Mouse (Mus musculus): ENCODE data around the gene Atxn1.

The Atxn1 gene

DNA sequence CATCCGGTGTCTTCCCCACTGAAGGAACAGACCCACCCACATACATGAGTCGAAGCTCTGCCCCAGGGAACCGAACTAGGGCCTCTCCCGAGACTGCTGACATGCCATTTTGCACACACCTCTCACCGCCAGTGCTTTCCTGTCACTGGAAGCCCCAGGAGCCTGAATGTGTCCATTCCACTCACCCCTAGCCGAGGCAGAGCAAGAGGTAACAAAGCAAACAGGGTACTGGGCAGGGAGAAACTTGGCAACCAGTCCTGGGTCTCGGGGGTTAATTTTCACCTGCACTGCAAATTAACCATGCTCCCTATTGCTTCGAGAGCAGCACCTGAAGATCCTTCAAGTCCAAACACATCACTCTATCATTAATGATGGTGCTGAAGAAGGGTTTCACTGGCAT is 64.0 kb downstream of the Atxn1 start:
- no peak for DNase-seq (ENCODE audit: low read depth, low spot score)

DNA sequence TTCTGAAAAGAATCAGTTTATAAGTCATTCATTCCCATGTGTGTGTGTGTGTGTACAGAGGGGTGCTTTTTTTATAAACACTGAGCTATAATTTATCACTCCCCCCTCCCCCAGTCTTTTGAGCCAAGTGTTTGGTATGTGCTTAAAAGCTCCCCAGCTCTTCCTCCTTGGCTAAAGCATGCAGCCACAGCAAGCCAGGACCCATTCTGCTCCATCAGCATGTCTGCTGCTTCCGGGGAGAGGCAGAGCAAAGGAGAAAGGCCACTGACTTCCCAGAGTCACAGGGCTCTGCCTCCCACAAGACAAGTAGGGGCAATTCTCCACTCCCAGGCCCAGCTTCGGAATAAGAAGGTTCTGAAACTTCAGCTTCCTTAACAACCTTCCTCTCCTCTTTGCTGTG is 67.2 kb downstream of the Atxn1 start:
- no peak for DNase-seq (ENCODE audit: low read depth, low spot score)

DNA sequence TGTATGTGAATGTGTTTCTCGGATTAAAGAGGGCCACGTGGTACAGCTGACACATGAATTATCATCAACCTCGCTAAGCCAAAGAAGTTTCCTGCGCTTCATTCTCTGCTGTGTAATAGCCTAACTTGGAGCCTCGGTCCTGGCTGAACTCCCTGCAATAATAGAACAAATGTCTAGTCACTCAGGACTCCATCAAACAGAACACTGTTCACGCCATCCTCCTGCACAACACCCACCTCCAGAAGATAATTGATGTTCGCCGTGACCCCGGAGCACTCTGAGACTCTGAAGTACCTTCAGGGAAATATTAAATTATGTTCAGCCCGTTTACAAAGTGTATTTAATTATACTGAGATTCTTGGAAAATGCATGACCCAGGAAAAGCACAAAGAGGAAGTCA is 70.0 kb downstream of the Atxn1 start:
- peak; percentile 39 for DNase-seq (ENCODE audit: low read depth, low spot score)

DNA sequence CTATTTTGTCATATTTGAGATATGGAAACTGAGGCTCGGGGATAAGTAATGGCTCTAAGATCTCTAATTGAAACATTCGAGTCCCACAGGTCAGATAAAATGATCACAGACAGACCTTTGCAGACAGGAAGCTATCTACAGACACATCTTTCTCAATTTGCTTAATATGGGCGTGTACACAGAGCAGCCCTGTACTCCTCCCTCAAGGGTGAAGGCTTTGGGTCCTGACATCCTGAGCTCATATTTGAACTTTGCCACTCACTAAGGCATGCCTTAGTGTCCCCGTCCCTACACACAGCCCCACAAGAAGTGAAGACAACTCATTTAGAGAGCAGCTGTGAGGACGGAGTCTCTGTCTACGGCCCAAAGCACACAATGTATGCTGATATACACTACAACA is 70.6 kb downstream of the Atxn1 start:
- no peak for DNase-seq (ENCODE audit: low read depth, low spot score)

DNA sequence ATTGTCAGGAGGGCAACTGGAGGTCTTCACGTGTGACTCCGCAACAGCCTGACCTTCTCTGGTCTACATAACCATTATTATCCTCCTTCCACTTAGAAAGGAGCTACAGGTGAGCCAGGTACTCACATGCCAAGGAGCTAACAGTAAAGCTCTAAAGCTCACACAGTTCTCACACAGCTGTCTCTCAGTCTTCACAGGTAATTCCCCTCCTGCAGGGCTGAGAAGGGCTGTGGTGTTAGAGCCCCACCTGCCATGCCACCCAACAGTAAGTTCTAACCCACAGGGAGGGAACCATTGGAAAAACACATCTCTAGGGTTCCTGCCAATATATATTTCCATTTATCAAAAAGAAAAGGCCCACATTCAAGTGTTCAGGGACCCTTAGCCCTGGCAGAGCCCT is 73.7 kb downstream of the Atxn1 start:
- no peak for DNase-seq (ENCODE audit: low read depth, low spot score)

DNA sequence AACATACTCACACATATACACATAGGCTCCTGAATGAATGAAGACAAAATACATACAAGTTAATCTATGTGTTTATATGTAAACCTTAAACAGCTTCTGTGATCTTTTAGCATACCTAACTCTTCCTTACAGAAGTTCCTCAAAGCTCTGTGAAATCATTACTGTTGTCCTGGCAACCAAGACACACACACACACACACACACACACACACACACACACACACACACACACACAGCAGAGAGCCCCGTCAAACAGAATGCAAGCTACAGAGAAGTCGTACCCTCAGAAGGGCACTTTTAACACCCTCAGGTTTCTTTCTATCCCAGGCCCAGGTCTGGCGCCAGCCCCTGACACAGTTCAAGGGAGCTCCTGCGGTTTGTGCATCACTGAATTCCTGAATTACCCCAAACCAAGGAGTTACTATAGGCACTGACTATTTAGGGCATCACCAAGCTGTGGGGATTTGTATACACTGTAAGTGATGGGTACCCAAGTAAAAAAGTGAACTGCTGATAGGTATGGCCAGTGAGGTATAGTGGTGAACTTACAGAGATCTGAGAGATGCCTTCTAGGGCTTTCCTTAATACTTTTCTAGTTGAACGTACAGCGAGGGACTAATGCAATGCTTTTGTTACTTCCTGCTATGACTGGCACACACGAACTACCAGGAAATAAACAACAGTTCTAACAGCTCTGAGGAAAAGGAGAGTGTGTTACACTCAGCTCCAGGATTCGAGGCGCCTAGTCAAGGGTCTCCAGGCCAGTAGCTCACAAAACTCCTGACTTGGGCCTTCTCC is 75.7 kb downstream of the Atxn1 start:
- DNase-seq (ENCODE audit: low read depth, low spot score): no peak

DNA sequence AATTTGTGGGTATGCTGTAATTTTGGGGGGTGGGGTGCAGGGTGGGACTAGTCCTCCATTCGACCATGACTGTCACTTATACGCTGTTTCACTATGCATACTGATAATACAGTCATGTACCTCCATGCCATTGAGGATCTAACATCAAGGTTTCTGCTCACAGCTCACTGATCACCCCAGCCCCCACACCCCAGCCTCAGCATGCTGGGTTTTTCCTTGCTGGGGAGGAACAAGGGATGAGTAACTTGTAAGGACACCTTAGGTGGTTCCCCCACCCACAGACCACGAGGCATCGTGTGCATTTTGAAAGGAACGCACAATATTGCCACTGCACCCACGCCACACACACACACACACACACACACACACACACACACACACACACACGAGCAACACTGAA is 79.9 kb downstream of the Atxn1 start:
- no peak for DNase-seq (ENCODE audit: low read depth, low spot score)

DNA sequence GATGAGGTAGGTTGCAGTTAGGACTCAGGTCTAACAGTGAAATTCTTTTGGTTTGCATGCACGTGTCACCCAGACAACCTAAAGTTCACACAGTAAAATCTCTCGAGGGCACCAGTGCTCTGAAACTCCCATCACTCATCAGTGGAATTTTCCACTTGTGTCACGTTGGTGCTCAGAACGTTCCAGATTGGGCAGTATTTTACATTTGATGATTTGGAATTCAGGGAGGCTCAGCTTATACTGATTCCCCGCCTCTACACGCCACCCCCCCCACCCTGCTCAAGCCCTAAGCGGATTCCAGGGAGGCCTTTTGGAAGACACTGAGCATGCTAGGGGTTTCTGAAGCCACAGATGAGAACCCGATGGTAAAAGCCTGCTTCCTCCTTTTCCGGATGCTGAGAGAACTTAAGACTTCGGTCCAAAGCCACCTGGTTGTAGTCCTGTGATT is 81.0 kb downstream of the Atxn1 start:
- no peak for DNase-seq (ENCODE audit: low read depth, low spot score)

DNA sequence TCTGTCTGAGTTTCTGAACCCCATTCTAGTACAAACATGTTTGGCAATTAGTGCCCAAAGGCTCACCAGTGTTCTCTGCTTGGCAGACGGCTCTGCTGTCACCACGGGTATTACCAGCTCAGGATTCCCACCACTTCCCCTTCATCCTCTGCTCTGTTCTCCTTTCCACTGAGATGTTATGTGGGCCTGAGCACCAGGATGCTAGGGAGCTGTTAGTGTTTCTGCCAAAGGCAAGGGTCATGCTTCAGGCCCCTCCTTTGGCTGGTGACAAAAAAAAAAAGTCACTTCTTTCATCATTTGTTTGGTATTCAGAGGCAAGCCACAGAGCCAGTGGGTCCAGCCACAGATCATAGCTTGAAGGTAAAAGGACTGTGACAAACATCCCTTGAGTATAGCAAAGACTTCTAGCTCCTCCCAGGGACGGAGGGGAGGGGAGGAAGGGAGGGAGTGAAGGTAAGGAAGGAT is 81.8 kb downstream of the Atxn1 start:
- no peak for DNase-seq (ENCODE audit: low read depth, low spot score)

DNA sequence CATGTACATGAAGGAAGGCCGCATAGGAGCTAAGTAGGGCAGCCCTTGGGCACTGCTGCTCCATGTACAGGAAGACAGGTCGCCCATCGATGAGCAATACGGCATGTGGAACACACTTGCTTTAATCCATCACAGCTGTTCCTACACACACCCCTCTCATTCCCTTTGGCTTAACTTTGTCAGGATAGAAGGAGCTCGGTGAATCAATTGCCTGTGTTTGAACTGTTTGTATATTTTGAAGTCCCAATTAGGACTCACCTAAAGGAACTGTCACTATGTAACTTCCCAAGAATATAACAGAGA is 84.3 kb downstream of the Atxn1 start:
- no peak for DNase-seq (ENCODE audit: low read depth, low spot score)

DNA sequence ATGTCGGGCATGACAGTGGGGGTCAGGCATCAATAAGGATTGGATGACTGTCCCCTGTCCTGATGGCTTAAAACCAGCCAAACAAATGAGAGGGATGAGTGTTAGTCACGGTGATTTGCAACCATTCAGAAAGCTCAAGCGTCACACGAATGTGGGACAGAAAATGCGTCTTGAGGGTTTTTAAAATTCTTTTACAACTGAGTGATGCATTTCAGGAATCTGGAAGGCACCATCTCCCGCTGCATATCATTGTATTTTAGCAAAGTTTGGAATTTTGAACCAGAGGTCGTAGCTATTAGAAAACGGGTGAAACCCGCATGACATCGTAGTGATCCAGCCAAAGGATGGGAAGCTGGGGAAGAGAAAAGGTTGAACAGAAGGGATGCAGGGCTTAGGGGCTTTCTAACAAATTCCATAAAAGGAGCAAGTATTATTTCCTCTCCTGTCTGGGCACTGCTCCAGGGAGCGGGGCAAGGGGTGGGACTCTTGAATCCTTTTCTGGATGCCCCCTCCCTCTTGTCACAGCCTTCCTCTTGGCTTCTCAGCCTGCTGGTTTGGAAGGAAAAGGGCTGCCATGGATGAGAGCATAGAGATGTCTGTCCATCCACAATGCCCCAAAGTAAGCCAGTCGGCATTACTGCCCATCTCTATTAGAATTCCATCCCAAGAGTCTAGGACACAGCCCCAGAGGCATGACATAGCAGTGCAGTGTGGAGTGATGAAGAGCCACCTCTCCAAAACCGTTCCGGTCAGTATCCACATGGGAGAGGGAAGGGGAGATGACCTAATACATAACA is 84.9 kb downstream of the Atxn1 start:
- DNase-seq (ENCODE audit: low read depth, low spot score): no peak

DNA sequence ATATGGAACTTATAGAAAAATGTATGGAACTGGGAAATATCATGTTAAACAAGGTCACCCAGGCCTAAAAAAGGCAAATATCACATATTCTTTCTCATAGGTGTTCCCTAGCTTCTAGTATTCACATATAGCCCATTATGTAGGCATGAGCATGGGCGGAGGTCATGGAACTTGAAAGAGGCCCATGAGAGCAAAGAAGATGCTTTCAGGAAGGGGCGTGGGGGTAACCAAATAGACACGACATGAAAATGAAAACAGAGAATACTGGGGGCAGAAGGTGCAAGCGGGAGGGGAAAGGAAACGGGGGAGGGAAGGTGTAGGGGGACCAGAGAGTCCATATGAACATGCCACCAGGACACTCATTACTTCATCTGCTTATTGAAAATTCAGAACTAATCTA is 87.9 kb downstream of the Atxn1 start:
- DNase-seq (ENCODE audit: low read depth, low spot score): no peak

DNA sequence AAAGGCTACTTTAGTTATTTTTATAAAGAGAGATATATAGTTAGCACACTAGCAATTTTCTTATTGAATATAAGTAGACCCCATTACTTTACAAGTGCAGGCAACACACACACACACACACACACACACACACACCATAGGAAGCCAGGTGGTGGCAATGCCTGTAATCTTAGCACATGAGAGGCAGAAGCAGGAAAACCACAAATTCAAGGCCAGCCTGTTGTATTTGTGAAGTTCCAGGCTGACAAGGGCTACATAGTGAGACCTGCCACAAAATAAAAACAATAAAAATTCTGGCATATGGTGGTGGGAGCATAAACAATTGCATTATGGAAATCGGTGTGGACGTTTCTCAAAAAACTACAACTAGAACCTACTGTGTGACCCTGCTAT is 88.4 kb downstream of the Atxn1 start:
- DNase-seq (ENCODE audit: low read depth, low spot score): no peak

DNA sequence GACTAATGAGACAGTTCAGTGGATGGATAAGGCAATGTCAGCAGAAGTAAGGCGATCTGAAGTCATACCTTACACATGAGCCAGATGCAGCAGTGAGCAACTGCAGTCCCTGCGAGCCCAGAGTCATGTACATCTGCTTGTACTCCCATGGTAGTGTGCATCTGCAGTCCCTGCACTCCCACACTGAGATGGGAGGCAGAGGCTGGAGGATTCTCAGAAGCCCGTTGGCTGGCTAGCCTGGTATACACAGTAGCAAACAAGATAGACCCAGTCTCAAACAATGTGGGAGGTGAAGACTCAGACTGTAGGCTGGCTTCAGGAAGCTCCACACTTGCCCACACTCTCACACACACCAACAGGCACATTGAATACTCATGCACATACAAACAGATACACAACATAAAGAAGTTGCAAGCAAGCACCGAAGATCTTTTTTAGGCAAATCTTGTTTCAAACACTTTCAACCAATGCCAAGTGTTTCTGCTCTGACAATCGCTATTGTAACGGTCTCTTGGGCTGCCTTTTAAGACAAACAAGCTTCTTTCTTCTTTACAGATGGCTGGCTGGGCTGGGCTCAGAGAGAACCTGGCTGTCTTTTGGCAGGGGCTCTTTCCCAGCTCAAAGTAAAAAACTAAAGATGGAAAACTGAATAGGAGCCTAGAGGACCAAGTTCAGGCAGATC is 89.0 kb downstream of the Atxn1 start:
- DNase-seq (ENCODE audit: low read depth, low spot score): no peak

DNA sequence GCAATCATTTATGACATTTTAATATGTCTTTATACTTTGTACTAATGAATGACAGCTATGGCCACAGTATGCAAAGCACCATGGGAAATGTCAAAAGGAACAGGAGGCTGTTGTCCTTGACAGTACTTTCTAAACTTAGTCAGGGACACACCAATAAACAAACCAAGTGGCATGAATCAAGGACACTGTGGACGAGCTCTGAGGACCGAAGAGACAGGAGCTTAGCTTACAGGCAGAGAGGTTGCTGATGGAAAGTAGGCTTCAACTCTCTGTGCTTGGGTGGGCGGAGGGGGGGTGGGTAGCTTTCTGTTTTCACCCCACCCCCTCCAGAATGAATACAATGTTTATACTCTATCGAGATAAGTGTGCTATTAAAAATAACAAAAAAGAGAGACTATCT is 90.6 kb downstream of the Atxn1 start:
- DNase-seq (ENCODE audit: low read depth, low spot score): no peak

DNA sequence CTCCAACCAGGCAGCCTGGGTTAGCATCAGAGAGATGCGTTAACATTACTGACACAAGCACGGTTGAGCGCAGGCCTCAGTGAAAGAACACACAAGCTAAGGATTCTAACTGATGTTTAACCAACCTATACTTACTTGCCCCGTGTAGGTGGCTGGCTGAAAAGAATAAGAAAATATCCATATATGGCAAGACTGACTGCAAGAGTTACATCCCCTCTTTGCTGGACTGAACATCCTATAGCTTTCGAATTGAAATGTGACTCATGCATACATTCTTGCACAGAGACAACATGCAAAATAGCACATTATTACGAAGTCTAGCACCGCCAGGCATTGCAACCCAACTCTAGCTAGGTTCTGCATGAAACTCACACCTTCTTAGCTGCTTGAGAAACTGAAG is 91.8 kb downstream of the Atxn1 start:
- no peak for DNase-seq (ENCODE audit: low read depth, low spot score)

DNA sequence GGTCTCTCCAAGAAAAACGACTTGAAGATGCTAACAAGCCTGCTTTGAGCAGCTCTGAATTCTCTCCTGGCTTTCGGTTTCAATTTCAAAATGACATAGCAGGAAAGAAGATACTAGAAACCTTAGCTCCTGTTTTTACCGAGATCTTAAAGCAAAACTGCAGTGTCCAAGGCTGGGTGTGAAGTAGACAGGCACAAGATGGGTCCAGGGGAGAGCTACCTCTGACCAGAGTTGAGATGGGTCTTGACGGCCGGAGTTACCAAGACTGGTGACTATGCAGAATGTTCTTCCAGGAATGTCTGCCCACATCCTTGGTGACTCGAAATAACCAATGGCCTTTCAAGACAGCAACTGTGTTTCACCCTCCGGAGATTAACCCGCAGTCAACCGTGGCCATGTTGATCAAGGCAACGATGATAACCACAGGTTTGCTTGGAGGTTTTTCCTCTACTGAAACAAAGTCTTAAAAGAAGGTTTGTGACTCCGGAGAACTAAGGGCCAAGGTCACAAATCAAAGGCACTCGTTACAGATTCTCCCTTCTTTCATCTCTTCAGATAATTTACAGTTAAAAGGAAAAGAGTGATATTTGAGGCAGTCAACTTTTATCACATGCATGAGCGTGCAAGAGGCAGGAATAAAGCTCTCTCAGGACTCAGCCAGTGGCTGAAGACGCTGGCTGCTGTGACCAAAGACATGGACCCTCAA is 92.6 kb downstream of the Atxn1 start:
- DNase-seq (ENCODE audit: low read depth, low spot score): no peak

DNA sequence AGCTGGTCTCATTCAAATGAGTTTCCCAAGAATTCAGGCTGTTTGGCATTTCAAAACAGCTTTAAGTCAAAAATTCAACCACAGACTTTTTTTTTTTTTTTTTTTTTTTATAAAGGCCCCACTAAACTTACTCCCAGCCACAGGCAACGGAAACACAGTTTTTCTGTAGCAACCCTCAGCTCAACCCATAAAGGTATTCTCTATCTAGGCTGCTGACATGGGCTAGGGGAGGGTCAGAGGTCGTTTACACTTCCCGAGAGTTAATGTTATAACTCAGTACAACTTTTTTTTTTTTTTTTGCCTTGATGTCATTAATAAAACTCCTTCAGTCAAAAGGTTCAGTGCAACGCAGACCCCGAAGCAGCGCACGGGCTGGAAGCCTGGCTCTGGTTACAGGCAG is 93.3 kb downstream of the Atxn1 start:
- no peak for DNase-seq (ENCODE audit: low read depth, low spot score)

DNA sequence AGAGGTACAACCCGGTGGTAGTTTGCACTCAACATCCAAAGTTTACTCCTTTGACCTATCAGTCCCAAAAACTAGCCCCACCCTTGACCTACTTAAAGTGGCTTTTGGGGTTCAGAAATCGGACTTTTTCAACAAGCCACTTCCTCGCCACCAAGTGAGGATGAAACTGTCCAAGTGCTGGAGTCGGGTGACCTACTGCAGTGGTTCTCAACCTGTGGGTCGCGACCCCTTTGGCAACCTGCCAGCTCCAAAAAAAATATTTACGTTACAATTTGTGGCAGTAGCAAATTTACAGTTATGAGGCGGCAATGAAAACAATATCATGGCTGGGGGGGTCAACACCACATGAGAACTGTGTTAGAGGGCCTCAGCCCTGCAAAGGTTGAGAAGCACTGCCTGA is 95.9 kb downstream of the Atxn1 start:
- no peak for DNase-seq (ENCODE audit: low read depth, low spot score)

DNA sequence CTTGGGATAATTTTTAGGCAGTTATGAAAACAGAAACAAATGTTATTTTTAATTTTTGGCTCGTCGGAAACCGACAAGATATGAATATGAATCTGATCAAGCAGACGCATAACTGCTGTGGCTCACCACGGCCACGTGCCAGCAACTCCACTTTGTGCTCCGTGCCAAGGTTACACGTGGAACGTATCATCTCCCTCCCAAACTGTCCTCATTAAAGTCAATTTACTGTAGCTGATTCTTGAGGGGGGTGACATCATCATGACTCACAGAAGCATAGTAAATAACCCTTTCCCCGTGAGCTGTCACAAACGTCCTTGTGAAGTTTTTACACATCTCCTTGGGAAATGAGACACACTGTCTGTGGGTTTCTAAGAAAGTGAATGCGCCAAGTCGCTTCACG is 97.5 kb downstream of the Atxn1 start:
- DNase-seq (ENCODE audit: low read depth, low spot score): no peak

DNA sequence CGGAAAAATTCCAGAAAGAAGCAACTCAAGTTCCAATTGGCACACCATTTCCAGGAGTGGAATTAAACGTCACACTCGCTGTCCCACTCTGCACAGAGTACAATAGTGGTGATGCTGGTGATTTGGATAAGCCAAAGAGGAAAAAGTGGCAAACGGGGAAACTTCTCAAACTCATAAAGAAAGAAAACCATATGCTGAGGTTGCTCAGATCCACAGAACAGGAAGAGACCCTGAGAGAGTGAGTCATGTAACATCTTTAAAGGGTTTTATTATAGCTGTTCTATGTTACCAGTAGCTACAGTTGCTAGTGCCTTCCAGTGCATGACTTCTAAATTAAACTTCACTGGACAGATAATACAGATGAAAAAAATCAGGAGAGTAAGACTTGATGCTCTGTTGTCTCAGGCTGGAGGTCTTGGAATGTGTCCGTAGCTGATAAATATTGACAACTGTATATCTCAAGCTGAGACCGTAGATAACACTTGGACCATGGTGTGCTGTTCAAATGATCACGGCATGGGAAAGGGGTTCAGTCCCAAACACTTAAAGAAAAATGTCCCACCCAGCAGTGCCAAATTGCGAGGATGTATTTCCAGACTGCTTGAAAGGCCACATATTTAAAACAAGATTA is 98.1 kb downstream of the Atxn1 start:
- no peak for DNase-seq (ENCODE audit: low read depth, low spot score)

DNA sequence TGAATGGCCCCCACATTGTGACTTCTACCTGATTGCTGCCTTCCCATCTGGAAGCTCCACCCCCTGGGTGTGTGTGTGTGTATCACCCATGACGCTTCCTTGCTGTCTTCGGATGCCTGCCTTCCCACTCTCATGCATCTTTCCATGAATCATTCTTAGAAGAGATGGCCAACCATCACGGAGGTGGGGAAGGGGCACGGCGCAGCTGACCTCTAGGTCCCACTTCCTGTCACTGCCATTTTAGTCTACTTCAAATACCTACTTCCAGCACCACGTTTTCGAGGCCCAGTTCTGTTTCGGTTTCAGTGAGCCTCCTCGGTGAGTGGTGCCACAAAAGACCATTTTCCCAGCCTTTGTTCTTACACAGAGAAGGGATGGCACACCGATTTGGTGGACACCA is 99.2 kb downstream of the Atxn1 start:
- DNase-seq (ENCODE audit: low read depth, low spot score): no peak
